Mouse (Mus musculus) gonadal fat pad, adult 2 months (tissue): Measurements from ENCODE around the gene AF067061. TPM values are rescaled to one million over a fixed set of nuclear protein-coding genes. Genes with fewer than 3 reads are reported as not detected.

Source experiments
- polyA plus RNA-seq: library from polyadenylated mRNA; depleted of rRNA; stranded (reverse); fragments of >200 nt; gene quantifications from 2 replicates; pipeline ENCODE4 v1.2.3, GENCODE M21; 2012; rRNA removed

Gene AF067061
- polyA plus RNA-seq, 1 experiment, result not detected

Other genes starting within 250 kb of the AF067061 start
- not detected in 2 replicates for gene Gm36079, start 236.1 kb upstream of the AF067061 start, polyA plus RNA-seq
- 2.3 and 2.4 TPM in 2 replicates for gene Gm21188, start 210.9 kb upstream of the AF067061 start, polyA plus RNA-seq
- not detected in 2 replicates for gene Gm20767, start 122.9 kb upstream of the AF067061 start, polyA plus RNA-seq
- gene Gm21818, start 90.7 kb upstream of the AF067061 start, polyA plus RNA-seq, result not detected in 2 replicates
- not detected in 2 replicates for gene Gm21762, start 47.2 kb upstream of the AF067061 start, polyA plus RNA-seq
- not detected in 2 replicates for gene Gm21731, start 24.0 kb upstream of the AF067061 start, polyA plus RNA-seq
- gene BC147527, start 37.3 kb downstream of the AF067061 start, polyA plus RNA-seq, result 0.33 and 0.59 TPM in 2 replicates
- gene Tcstv3, start 53.8 kb downstream of the AF067061 start, polyA plus RNA-seq, result not detected in 2 replicates